Mouse (Mus musculus) induced T-regulatory cell, adult 2 months (primary cell): ENCODE data around the gene Csk.

Source experiments
- DNase-seq: peaks from one replicate; pipeline ENCODE4 v3.0.0-alpha.2; 2012; ENCODE audit warnings: low read depth

The Csk gene

DNA sequence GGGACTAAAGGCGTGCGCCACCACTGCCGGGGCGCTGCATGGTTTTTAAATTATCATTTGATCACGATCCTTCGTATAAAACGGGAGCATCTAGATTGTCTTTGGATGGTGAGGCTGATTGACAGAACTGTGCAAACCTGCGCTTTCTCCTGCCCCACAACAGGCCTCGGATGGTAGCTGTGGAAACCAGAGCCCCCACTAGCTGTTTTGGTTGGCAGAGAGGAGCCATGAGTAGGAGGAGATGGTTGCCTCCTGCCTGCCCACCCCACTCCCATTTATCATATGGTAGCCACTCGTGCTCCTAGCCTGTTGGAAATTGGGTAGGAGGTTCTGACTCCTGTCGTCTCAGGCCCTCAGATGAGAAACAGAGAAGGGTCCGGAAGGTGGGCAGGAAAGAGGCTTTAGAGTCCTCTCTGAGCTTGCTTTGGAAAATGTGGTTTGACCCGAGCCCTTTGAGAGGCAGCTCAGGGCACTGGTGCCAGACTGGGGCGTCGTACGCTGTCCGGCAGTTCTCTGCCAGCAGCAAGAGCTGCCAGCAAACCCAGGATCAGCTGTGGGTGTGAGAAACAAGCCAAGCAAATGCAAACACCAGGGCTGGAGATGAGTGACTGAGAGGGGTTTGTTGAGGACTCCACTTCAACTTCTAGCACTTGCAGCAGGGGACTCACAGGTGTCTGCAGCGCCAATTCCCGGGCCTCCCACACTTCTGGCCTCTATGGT is 3.4 kb upstream of the Csk start:
- DNase-seq, result no peak

DNA sequence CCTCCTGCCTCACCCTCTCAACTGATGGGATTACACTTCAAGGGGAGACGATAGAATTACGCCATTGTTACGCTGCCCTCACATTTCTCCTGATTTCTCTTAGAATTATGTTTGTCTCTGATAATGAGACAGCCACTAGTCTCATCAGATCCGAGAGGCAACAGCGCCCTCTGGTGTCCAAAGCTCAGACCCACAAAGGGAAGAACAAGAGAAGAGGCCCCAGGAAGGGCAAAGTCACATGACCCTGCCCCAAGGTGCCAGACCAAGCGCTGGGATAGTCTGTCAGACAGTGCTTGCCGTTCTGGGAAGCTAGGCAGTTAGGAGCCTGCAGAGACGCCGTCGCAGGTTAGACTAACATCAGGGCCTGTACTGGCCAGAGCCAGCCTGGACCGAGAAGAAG is 2.3 kb upstream of the Csk start:
- DNase-seq, result peak; percentile 98

DNA sequence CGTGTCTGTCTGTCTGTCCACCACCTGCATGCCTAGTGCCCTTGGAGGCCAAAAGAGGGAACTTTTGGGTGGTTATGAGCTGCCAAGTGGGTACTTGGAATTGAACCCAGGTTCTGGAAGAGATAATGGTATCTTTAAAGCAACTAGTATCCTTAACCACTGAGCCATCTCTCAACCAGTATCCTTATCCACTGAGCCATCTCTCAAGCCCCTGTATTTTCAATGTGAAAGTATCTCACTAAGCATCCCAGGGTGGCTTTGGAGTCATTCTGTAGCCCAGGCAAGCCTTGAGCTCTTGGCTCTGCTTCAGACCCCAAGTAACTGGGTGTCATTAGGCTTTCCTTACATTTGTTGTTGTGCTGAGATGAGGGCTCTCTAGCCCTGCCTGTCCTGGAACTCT is 1.5 kb upstream of the Csk start:
- no peak for DNase-seq

DNA sequence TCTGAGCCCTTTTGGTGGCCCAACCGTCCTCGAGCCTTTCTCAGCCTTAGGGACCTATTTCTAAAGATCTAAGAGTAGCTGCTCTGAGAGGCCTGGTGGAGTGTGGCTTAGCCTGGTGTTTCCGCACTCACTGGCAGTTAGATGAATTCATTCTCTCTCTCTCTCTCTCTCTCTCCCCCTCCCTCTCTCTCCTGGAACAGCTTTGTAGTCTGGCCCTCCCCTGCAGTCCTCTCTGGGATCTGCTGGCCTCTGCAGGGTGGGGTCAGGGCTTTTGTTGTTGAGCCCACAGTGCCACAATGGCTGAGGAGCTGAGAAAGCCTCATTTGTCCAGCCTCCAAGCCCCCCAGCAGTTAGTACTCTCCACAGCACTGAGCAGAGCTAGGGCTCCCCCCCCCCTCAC is 576 bp downstream of the Csk start:
- DNase-seq, result peak; percentile 45

DNA sequence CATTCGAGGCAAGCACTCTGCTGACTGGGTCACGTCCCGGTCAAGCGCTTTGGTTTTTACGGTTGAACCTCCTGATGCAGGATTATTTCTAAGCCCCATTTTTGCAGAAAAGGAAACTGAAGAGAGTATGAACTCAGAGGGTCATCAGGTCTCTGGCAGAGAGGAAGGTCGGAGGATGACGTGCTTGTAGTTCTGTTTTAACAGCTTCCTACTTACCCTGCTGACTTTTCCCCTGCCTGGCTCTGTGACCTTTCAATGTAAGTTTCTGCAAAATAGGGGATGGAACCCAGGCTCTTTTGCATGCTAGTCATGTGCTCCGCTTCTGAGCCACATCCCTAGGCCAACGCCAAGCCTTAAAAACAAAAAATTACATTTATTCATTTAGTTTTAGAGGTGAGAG is 1.1 kb downstream of the Csk start:
- DNase-seq, result peak; percentile 56

DNA sequence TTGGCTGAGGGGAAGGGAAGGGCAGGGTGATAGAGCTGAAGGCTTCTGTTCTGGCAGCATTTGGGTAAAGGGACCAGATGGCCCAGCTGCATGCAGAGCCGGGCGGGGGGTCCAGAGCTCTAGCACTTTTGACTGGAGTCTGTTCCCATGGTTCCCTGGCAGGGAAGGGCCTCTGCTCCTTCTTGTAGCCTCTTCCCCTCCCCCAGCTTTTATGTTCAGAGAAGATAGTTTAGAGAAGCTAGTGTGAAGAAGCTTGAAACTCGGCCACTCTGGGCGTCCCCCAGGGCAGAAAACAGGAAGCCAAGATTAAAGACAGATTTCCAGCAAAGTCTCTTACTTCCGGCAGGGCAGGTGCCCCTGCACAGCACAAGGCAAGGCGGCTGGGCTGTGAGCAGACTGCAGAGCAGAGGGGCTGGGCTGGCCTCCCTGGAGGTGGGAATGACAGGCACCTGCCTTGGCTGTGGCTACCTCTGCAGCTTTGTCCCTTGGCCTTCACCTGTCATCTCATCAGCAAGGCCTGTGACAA is 2.6 kb downstream of the Csk start:
- peak; percentile 81 for DNase-seq

DNA sequence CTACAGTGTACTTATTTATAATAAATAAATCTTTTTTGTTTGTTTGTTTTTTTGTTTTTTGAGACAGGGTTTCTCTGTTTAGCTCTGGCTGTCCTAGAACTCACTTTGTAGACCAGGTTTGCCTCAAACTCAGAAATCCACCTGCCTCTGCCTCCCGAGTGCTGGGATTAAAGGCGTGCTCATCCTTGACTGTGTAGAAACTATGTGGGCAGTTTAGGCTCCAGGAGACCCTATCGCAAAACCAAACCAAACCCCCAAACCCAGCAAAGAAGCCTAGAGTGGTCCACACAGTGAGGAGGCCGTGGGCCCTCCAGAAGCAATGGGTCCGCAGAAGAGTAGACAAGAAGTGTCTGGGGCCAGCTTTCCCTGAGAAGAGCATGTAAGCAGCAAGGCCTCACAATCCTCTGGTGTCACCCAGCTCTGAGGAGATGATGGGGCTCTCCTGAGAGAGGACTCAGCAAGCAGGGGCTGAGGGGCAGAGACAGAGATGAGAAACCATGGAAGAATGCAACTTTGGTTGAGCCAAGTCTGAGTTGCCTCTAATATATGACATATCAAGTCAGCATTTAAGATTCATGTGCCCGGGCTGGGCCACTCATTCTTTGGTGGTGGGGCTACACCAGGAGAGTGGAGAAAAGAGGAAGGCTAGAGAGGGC is 3.2 kb downstream of the Csk start:
- no peak for DNase-seq

DNA sequence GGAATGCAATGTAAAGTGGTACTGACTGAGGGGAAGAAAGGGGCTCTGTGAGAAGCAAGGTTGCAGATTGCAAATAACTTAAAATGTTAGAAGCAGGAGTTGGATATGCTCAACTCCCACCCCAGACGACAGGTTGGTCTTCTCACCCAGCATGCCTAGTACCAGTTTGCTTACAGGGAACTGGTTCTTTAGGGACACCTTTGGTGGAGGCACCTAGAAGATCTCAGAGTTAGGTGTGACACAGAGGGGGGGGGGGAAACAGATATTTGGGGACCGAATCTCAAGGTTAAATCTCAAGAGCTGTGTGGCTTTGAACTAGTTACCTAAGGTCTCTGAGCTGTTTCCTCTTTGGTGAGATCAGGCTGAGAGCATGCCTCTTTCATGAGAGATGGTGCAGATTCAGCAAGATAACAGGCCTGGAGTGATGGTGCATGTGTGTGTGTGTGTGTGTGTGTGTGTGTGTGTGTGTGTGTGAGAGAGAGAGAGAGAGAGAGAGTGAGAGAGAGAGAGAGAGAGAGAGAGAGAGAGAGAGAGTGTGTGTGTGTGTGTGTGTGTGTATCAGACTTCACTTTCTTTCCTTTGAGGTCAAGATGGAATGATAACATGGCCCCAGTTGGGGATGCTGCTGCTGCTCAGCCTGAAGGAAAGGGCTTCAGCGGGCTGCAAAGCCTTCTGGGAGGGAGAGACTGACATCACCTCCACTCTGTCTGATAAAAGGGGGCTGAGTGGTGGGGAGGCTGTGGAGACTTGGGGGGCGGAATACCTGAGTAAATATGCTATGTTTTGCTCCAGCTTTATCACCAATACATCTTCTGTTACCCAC is 5.9 kb downstream of the Csk start:
- DNase-seq, result peak; percentile 88

DNA sequence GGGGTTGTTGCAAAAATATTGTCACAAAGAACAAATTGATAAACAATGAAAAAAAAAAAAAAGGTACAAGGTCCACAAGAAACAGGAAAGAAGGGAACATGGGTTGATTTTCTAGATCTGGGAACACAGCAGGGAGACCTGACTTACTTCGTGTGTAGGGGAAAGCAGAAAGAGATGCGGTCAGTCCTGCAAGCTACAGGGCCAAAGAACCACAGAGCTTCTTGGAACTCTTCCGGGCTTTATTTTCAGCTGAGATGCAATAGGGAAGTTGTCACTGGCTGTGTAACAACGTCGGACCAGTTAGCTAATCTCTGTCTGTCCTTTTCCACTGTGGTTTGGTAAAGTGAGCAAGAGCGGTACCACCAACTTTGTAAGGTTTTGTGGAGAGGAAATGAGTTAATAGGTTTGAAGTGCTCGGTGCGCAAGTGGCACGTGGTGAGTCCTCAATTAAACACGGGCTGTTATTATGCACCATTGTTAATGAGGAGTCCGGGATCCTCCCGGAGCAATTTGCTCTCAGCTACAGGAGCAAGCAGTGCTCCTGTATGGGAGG is 6.8 kb downstream of the Csk start:
- DNase-seq, result peak; percentile 89

DNA sequence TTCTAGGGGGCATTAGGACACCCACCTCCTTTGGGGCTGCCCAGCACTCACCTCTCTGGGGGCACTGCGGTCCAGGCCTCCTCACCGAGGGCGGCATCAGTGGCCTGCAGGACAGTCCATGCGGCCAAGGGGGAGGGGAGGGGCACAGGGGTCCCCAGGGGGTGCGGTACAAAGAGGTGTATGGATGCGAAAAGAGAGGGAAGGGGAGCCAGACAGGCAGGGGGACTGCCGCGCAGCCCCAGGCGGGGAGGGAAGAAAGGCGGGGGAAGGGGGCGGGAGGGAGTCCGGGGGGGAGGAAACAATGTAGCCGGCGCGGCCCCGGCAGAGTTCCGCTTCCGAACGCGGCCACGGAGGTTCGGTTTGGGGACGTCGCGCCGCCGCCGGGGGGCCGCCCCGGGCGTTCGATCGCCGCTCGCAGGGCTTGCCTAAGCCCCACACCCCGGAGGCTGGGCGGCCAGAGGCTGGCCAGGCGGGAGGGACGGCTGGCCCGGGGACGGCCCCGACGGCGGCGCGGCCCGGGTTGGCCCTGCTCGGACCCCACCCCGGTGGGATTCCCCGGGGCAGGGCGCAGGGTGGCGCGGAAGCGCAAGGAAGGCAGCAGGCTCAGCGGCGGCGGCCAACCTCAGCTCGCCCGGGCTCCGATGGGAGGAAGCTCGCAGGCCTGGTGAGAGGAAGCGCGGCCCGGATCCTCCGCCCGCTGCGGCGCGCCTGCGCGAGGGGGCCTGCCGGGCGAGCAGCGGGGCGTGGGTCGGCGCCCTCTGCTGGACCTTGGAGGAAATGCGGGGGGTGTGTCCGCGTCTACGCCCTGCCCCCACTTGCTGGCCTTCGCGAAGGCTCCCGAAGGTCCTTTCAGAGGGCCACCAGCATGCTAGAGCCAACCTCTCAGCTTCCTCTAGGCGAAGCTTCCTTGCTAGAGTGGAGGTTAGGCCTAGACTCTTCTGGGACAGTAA is 8.2 kb downstream of the Csk start:
- peak; percentile 94 for DNase-seq

DNA sequence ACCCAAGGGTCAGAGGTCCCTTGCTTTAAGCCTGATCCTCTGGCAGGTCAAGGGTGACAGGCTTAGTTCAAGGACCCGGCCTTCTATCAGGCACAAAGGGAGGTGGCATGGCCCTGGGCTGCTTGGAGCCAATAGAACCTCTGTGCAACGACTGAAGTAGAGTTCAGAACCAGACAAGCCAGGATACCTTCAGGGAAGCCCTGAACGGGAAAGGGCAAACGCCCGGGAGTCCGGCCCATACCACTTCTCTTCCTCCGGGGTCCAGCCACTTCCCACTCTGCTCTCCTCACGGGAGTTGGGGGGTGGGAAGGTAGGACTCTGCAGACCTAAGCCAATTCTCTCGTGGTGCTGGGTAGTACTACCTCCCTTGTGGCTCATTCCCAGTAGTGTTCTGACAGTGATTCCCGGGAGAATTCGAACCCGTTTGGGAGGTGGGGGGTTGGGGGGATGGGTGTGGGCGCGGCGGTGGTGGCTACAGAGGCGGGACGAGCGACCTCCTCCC is 8.9 kb downstream of the Csk start:
- DNase-seq, result peak; percentile 52

DNA sequence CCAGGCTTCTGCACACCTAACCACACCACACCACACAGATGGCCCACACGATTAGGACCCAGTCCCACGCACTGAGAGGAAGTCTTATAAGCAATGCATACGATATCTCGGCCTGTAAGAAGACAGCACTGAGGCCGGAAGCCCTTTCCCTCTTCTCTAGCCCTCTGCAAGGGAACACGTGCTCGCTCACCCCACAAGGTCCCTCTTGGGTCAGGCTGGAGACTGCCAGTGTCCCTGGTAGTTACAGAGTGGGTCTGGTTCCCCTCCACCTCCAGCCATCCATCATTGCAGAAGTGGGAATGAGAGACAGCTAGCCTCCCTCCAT is 9.6 kb downstream of the Csk start:
- peak; percentile 80 for DNase-seq

DNA sequence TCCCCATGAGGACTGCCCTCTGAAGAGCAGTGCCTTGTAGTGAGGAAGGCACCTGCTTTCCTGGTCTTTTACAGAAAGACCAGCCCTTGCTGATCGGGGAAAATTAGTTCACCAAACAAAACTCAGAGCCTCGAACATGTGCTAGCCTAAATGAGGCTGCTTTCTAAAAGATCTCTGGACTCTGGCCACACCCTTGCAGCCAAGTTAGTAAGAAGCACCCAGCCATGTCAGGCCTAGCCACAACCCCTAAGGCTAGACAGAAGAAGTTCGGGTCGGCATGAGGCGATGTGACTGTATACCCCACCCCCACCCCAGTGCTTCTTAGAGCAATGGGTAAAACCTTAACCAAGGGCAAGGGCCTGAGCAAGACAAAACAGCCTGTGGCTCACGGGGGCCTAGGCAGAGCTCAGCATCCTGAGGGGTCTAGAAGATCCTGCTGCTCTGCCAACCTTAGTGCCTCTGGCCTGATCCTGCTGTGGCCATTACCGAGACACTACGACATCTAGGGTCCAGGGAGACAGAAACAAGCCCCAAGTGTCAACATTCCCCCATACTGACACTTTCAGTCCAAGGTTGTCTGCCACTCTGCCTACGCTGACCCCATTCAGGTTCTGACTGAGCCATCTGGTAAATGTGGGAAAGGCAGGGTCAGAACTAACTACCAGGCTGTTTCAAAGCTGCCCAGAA is 10.1 kb downstream of the Csk start:
- peak; percentile 43 for DNase-seq

DNA sequence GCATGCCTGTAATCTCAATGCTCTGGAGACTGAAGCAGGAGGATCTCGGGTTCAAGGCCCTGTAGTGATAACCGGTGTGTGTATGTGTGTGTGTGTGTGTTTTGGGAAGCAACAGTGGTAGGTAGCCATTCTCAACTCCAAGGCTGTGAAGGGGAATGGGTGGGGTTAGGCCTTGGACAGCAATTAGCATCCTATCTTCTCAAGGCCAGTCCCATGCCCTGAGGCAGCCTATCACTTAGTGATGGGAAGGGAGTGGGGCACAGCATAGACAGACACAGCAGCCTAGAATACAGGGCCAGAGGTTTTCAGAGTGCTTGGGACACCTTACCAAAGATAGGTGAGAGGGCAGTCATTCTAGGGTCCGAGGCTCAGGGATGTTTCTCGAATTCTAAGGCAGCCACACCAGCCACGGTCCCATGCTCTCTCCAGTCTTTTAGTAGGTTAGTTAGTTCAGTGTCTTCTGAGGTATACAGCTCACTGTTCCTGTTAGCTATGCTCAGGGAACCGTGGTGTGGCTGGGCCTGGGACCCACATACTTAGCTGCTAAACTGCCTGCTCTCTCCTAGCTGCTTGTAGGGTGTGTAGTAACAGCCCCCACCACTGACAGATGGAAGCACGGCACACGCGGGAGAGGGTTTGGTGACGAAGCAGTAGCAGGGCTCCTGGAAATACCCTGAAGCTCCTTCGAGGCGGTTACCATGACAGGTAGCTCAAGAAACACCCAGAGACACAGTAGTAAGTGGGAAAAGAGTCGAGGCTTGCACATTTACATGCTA is 11.5 kb downstream of the Csk start:
- DNase-seq, result peak; percentile 82

DNA sequence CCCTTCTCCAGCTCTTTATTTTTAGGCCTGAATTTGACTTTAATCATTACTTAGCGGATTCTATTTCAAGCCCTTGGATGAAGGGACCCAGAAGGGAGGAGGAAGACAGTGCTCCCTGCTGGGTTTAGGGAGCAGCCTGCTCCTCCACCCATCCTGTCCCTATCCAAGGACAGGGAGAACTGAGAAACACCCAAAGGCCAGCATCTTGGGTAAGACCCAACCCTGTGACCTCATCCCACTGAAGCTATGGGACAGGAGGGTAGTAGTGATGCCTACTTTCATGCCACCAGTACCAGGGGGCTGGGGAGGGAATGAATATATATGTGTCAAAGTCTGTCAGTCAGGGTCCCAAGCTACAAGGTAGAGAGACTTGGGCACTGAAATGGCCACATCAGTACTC is 12.4 kb downstream of the Csk start:
- no peak for DNase-seq

DNA sequence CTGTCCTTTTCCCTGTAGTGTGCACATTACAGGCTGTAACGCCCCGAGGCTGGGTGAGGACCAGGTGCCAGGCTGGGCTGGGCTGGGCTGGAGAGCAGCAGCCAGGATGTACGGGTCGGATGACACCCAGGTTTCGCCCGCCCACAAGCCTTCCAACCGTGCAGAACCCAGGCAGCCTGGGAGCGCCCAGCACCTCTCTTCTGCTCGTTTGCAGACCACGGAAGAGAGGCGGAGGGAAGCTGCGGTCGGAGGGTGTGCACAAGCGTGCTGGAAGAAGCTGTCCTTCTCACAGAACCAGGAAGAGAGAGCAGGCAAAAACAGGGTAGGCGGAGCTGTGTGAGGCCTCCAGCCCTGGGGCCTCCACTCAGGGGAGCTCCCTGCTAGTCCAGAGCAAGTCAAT is 13.0 kb downstream of the Csk start:
- DNase-seq, result peak; percentile 94

DNA sequence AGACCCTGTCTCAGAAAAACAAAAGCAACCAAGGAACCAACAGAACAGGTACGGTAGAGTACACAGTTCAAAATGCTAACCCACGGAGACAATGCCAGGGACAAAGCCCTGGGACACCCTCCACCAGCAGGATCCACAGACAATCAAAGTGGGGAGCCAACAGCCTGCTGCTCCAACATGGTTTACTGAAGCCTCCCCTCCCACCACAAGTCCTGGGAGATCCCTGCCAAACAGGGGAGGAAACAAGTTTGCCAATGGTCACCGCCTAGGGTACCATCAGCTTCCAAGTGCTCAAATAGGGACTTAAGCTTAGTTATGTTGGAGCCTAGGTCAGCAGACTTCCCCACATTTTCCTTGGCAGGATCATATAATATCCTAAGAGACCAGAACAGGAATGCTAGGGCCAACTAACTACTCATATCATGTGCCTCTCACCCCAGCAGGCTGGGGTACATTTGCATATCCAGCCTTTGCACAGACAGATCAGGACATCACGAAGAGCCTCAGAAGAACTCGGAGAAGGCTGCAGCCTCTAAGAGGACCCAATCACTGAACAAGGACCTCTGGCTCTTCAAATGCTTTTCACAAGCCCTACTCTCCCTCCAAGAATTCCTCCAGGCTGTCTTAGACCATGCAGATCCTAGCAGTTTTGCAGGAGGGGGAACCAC is 13.6 kb downstream of the Csk start:
- no peak for DNase-seq

DNA sequence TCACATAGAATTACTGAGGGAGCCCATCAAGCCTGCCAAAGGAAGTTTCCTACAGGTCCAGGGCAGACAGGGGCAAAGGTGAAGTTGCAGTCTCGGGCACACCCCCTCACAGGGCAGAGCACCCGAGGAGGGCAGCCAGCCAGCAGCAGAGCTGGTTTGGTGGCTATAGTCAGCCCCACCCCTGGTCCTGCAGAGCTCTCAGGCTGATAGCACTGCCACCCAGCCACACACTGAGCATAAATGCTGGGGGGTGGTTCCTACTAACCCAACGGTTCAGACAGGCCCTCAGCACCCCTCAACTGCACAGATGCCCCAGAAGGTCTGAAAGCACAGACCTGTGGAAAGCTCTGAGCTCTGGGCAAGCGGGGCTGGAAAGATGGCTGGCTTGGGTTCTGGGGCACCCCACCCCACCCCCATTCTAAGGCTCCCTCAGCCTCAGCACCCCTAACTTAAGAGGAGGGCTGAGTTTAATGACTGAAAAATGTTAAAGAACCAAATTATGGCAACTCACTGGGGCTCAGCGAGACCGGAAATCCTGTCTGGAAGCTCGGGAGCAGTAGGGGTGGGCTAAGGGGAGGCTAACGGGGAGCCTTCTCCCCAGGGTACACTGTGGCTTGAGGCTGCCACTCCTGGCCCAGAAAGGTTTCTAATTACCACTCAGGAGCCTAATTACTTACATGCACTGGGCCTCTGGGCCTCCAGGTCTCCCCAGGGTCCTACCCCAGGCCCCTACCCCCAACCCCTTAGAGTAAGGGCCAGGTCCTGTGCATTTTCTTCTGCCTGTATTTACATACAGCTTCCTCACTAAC is 14.6 kb downstream of the Csk start:
- DNase-seq, result peak; percentile 57
